In genomic region chr1:42915062-42915461, GRCm38 (mm10) we compare ENCODE assay signal across 9 mouse cellular contexts. TPM values are rescaled to one million over a fixed set of nuclear protein-coding genes. Genes with fewer than 3 reads are reported as not detected.
DNase-seq lines count a peak whose midpoint lies in the region; ATAC-seq and TF ChIP-seq lines count a peak whose summit lies in the region.
"Had no signal": no experiment of that assay in that cellular context is flagged by ENCODE, and none has a peak within 500 bp of the region (broad histone marks: within the 10 kb centered on the region; RNA-seq: fewer than 3 reads in every experiment).

No protein-coding gene starts in this region.

- TF ChIP-seq CTCF in heart, postnatal 0 days (IDR thresholded peaks at IDR 0.05; ENCODE audit: low read depth): peak; percentile 80

- intact Hi-C loops in heart, postnatal 25 days (cut with DNase I): loop anchor here (1.0 to 2.0 kb wide), 3 partner anchors 151 to 350 kb away; no protein-coding TSS in a partner anchor

- H3K4me3 ChIP-seq in heart, postnatal 0 days (ENCODE audit: low read depth, low read length): no peak overlapping the region
- H3K4me3 ChIP-seq in hindbrain, embryonic 14.5 days (replicated peaks; ENCODE audit: low read length): no peak overlapping the region
- no peak overlapping the region for H3K4me3 ChIP-seq in neural tube, embryonic 15.5 days (replicated peaks)
- H3K4me3 ChIP-seq: limb, embryonic 12.5 days had no signal

- no peaks in the 10 kb centered on the region for H3K9me3 ChIP-seq in heart, postnatal 0 days (replicated peaks; ENCODE audit: control insufficient read depth, low read length)
- H3K9me3 ChIP-seq in hindbrain, embryonic 14.5 days (ENCODE audit: control insufficient read depth, low read length): 0 out of 2 replicates have a peak, but pooled peaks cover under 1% of the 10 kb centered on the region
- H3K9me3 ChIP-seq in neural tube, embryonic 15.5 days (replicated peaks): no peaks in the 10 kb centered on the region
- H3K9me3 ChIP-seq: limb, embryonic 12.5 days had no signal

- H3K36me3 ChIP-seq in heart, postnatal 0 days (replicated peaks; ENCODE audit: control insufficient read depth, insufficient read depth, low read length): no peaks in the 10 kb centered on the region
- no peaks in the 10 kb centered on the region for H3K36me3 ChIP-seq in hindbrain, embryonic 14.5 days (replicated peaks; ENCODE audit: control insufficient read depth, insufficient read depth)
- H3K36me3 ChIP-seq in neural tube, embryonic 15.5 days: no peaks in the 10 kb centered on the region
- H3K36me3 ChIP-seq: limb, embryonic 12.5 days had no signal

- 14% methylated on average over 4 of the region's 4 CpGs for WGBS in heart, postnatal 0 days
- WGBS in hindbrain, embryonic 14.5 days: 11% methylated on average over 4 of the region's 4 CpGs
- WGBS in neural tube, embryonic 15.5 days: 14% methylated on average over 4 of the region's 4 CpGs

- no peaks in the 10 kb centered on the region for H3K4me1 ChIP-seq in heart, postnatal 0 days (ENCODE audit: control insufficient read depth, insufficient read depth)
- no peaks in the 10 kb centered on the region for H3K4me1 ChIP-seq in hindbrain, embryonic 14.5 days (replicated peaks; ENCODE audit: control insufficient read depth, insufficient read depth, low read length)
- H3K4me1 ChIP-seq in neural tube, embryonic 15.5 days: no peaks in the 10 kb centered on the region

- H3K9ac ChIP-seq in heart, postnatal 0 days (replicated peaks; ENCODE audit: low read depth, low read length): no peak overlapping the region
- H3K9ac ChIP-seq in hindbrain, embryonic 14.5 days: no peak overlapping the region
- no peak overlapping the region for H3K9ac ChIP-seq in neural tube, embryonic 15.5 days (replicated peaks)
- H3K9ac ChIP-seq: limb, embryonic 12.5 days had no signal

- no peak overlapping the region for H3K4me2 ChIP-seq in heart, postnatal 0 days (ENCODE audit: low read depth, low read length)
- no peak overlapping the region for H3K4me2 ChIP-seq in hindbrain, embryonic 14.5 days (replicated peaks)
- no peak overlapping the region; the same call in 1 of the 2 replicates for H3K4me2 ChIP-seq in neural tube, embryonic 15.5 days
- H3K4me2 ChIP-seq: limb, embryonic 12.5 days had no signal

- no peak for TF ChIP-seq EP300 in heart, postnatal 0 days (IDR thresholded peaks at IDR 0.05; ENCODE audit: low read depth)

- peak; percentile 73 for DNase-seq in heart, postnatal 0 days (ENCODE audit: low spot score)
- DNase-seq in heart, postnatal 25 days (ENCODE audit: low spot score): no peak
- DNase-seq in 416B (ENCODE audit: low read depth) (peak; percentile 53), ZHBTc4 (ENCODE audit: low read depth, low spot score) (peak; percentile 56)
- DNase-seq in hindbrain, embryonic 14.5 days (ENCODE audit: low spot score): peak; percentile 80
- no peak for DNase-seq in urinary bladder, postnatal 25 days (ENCODE audit: low spot score)
- no peak for DNase-seq in adrenal gland, postnatal 14 days

- H3K27me3 ChIP-seq in heart, postnatal 0 days (ENCODE audit: control insufficient read depth, insufficient read depth, low read length): no peaks in the 10 kb centered on the region
- H3K27me3 ChIP-seq in hindbrain, embryonic 14.5 days (ENCODE audit: control insufficient read depth, insufficient read depth, low read length): no peaks in the 10 kb centered on the region
- H3K27me3 ChIP-seq in neural tube, embryonic 15.5 days (replicated peaks): no peaks in the 10 kb centered on the region
- H3K27me3 ChIP-seq: limb, embryonic 12.5 days had no signal

- peak; percentile 58; the same call in 1 of the 2 replicates for ATAC-seq in heart, postnatal 0 days (ENCODE audit: insufficient read depth, low read depth)
- ATAC-seq in hindbrain, embryonic 14.5 days (ENCODE audit: low FRiP score): peak; percentile 84
- peak; percentile 86 for ATAC-seq in neural tube, embryonic 15.5 days (ENCODE audit: low FRiP score)

- no peak overlapping the region for H3K27ac ChIP-seq in heart, postnatal 0 days (ENCODE audit: low read depth)
- no peak overlapping the region for H3K27ac ChIP-seq in hindbrain, embryonic 14.5 days
- no peak overlapping the region for H3K27ac ChIP-seq in neural tube, embryonic 15.5 days (replicated peaks)
- H3K27ac ChIP-seq: limb, embryonic 12.5 days had no signal

RNA-seq across cellular contexts. Expression of gene Gpr45, which starts 37.6 kb away (rescaled TPM):
- not detected in 2 replicates for total RNA-seq in heart, postnatal 0 days (2014; rRNA removed; ENCODE audit: low replicate concordance)
- 1.00 and 1.0 TPM in 2 replicates for polyA plus RNA-seq in heart, postnatal 0 days (2015; fragmentation: Nextera tagmentation; extraction: Ambion mirVana)
- under 1 TPM; 0.23 to 0.34 TPM for total RNA-seq in heart, postnatal 25 days (2021)
- 11.5 and 12.5 TPM in 2 replicates for polyA plus RNA-seq in hindbrain, embryonic 14.5 days (2014; fragmentation: Nextera tagmentation; extraction: Ambion mirVana)
- polyA plus RNA-seq in neural tube, embryonic 15.5 days (2015; fragmentation: Nextera tagmentation; extraction: Ambion mirVana): 11.9 and 14.1 TPM in 2 replicates
- total RNA-seq in adrenal gland, postnatal 14 days (2021): 2.2 and 3.0 TPM in 2 replicates

Comparison
In these comparisons a context has a peak if more than half of its experiments do, and no peak if none do; other contexts are left out.
1. DNase-seq: peak in heart, postnatal 0 days (single experiment), 416B (single experiment), ZHBTc4 (single experiment) and hindbrain, embryonic 14.5 days (single experiment); none in heart, postnatal 25 days (single experiment), urinary bladder, postnatal 25 days (single experiment) and adrenal gland, postnatal 14 days (single experiment).
2. Peak in every context shown above with its lines, with median percentiles within 50 percentile points of each other: ATAC-seq.